Mouse (Mus musculus): ENCODE measurements around the gene Aplf.
A peak's percentile ranks its signal among the peaks of the same experiment; 100 is the strongest.

Aplf gene

DNA sequence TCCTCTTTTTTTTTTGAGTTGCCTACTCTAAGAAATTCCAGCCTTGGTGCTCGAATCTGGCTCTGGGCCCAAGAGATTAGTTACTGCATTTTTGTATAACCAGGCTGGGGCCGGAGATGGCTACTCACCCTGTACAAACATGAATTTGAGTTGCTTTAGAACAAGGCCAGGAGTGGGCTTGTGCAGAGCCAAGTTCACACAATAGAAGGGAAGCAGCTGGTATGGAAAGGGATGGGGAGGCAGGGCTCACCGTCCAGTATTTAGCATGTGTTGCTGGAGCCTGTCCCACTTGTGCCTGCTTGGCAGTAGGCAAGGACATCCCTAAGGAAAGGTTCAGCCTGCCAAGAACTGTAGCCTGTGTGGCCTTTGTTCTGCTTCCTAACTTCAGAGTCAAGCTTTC, 50.7 kb downstream of the Aplf start:
- DNase-seq: peak; percentile 43 to 55

DNA sequence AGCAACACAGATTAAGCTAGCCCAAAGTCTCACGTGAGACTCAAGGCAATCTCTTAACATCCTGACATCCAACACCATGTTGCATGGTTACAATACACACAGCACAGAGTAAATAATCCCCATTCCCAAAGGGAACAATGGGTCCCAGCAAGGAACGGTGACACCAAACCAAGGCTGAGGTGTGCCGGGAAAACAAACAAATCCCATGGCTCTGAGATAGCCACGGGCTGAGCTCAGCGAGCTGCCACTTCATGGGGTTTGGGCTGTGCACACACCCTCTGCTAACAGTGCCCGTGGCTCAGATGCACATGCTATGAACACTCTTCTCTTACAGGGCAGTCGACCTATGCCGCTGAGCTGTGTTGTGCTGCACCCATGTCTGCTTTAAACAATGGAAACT, 54.0 kb downstream of the Aplf start:
- no peak for DNase-seq

DNA sequence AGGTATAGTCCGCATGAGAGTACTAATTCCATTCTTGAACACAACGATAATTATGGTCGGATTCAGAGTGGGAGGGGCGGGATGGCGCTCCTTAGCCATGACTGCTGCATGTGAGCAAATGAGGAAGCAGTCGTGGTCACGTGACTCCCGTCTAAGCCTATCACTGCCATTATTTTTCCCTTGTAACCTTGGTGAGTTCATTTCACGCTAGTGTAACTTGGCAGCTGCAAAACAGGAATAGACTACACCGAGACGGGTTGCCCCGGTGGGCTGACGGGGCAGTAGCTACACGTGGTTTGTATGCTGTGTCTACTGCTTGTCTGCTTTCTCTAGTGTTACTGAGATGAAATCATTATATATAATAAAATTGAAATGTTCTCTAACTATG, 56.3 kb downstream of the Aplf start:
- DNase-seq: no peak

DNA sequence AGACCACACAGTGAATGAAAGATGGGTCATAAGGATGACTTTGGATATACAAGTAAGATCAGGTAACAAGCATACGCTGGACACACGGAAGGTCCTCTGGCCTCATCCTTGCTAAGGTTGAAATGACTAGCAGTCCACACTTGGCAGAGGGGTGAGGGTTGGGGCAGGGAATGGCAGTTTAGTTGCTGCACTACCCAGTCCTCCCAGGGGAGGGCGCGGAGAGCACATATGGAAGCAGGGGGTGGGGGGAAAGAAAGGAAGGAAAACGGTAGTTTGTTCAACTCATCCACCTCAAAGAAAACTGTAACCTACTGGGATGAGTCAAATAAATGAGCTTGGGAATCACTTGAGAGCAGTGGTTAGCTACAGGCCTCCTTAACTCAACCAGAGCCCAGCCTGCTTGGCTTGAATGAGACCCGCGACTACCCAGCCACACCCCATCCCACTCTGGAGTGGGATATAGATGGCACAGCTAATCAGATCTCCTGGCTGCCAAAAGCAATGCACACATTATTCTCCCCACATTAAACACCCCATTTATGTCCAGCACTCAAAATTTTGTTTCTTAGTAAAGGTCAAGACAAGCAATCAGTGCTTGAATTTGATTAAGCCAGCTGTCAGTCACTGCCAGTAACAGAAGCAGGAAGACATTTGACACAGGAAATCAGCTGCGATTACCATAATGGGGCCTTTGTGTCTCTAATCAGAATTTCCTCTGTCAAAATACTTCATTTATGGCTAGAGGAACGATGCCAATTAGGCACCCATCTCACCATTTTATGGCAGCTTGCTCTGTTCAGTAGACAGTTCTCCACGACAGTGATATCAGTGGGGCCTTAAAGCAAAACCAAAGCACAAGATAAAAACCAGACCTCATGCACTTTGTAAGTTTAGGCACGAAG, 56.9 kb downstream of the Aplf start:
- peak; percentile 80 to 83 for DNase-seq

DNA sequence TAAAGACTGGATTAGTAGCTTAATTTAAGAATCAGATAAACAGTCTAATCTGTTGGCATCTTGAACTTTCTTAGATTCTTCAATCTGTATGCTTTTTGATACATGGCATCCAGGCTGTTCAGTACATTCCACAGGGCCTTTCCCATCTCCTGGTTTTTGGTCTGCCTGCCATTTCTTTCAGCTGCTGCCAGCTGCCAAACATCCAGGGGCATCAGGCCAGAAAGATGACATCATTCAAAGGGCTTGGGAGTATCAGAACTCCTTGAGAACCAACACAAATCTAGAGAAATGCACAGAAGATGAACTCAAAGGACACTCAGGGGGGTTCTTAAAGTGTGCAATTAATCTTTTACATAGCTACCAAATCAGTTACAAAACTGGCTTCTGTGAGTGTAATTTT, 72.2 kb downstream of the Aplf start:
- DNase-seq: peak; percentile 36 to 64

DNA sequence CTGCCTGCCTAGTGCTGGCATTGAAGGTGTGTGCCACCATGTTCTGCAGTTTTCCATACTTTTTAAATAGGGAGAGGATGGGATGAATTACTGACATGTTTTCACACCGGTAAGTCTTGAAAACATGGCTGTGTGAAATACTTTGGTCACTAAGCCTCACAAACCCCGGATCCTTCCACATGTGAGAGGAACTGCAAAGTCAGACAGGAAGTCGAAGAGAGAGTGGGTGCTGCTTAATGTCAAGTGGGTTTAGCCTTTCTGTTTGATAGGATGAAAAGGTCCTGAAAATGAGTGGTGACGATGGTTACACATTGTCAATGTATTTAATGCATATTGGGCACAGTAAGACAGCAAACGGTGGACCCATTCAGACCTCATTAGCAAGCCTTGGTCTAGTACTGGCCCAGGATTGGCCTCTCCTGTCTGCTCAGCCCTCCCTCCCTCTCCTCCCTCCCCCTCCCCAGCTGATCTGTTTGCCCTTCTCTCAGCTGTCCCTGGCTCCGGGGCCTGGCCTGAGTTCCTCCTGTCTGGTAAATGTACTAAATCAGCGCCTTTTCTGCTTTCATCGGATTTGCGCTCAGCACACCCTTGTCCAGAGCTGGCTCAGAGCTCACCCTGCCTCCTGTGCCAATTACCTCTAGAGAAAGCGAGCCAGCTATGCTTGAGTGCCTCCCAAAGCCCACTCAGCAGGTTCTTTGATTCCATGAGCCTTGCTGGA, 74.7 kb downstream of the Aplf start:
- DNase-seq: peak; percentile 43 to 70

DNA sequence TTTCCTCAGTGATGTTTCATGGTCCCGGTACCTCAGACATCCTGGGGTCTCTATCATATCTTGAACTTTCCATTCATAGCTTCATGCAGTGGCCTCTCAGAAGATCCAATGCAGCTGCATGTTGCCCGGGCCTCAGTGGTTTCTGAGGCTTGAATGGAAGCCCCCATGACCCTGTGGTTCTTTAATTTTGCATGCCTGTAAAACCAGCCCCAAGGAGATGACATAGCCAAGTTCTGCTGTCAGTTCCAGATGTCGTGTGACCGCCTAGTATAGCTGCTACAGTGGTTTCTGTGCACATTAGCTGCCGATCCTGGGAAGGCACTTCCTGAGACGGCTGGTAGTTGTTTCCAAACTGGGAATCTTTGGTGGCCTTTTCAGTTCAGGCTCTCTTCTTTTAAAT, 77.8 kb downstream of the Aplf start:
- DNase-seq: no peak

DNA sequence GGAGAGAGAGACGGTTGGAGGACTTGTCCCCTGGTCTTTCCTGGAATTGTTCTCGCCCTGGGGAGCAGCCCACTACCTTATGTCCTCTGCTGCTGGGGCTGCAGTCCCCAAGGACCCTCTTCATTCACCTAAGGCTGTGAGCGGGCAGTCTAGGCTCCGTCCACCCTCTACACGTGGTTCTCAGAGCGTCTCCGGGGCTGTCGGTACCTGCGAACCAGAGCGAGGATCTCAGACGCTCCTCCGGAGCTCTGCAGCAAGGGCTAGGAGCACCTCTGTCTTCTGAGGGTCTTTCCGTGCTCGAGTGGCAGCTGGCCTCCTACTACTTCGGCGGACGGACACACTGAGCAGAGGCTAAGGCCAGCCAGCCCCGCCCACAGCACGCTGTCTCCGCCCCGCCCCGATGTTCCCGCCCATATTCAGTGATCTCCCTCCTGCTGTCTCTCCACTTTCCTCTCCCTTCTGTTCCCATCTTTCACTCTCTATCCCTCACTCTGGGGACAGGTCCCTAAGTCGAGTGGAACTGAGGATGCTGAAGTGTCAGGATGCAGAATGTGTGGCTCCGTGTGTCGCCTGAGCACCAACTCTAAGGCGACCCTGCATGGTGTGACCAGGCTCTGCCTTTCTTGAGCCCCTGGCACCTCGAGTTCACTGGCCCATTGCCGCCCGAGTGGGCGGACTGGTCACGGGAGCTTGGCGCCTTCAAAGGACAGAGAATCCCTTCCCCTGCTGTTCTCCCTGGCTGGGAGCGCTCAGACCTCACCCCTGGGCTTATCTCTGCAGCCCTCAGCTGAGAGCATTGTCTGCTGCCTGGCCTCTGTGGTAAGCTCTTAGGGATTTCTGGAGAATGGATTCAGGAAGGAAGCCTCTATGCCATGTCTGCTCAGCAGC, 81.4 kb downstream of the Aplf start, which contains the start of gene Prokr1:
Gene Prokr1 (minus strand): TSS at position 350 of the 888 bp plus-strand sequence.
- peak; percentile 79 to 82 for DNase-seq

DNA sequence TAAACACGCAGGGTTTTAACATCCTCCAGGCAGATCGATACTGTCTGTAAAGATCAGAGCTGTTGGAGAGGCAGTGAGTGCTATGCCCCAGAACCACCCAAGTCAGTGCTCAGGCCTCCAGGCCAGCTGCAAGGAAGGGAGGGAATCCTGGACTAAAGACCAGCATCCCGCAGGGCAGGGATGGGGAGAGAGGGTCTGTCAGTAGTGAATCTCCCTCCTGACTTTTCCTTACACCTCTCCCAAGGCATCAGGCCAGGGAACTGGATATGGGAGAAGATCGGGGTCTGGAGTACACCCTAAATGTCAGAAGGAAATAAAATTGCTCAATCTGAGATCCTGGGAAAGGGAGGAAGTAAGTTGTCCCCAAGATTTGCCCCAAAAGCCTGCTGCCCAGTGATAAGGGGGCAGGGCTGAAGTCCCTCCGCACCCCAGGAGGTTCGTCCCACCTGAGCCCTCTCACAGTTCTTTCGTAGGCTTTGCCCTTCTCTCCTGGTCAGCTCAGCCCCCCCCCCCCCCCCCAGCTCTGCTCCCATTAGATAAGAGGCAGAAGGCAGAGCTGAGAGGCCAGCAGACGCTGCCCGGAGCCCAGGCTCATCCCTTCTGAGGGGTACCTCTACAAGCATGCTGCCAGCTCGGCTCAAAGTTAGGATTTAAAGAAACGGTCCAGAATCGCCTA, 82.1 kb downstream of the Aplf start:
- DNase-seq: no peak

DNA sequence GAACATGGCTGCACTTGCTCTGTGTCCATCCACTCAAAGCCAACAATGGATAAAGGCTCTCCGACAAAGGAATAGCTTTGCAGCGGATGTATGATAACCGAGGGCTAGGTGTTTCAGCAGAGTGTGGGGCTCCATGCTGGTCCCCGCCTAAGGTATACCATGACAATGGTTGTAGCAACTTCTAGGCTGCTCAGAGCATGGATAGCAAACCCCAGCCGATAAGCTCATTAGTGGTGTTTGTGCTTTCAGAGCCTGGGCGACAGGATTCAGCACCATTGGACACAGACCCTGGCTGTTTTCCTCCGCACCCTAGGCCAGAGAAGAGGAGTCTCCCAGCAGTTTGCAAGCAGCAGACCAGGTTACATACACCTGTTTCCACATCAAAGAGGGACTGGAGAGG, 88.0 kb downstream of the Aplf start:
- no peak for DNase-seq

DNA sequence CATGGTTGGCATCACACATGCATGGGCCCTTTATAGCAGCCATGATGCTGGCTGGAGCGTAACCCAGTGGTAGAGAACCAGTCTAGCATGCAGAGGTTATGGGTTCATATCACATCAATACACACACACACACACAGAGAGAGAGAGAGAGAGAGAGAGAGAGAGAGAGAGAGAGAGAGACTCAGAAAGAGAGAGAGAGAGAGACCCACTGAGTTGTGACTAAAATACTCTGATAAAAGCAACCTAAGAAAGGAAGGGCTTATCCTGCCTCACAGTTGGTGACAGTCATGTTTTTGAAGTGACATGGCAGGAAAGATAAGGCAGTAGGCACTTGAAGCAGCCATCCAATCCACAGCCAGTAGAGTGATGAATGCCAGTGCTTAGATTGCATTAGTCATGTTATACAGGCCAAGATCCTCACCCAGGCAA, 88.8 kb downstream of the Aplf start:
- DNase-seq: no peak

DNA sequence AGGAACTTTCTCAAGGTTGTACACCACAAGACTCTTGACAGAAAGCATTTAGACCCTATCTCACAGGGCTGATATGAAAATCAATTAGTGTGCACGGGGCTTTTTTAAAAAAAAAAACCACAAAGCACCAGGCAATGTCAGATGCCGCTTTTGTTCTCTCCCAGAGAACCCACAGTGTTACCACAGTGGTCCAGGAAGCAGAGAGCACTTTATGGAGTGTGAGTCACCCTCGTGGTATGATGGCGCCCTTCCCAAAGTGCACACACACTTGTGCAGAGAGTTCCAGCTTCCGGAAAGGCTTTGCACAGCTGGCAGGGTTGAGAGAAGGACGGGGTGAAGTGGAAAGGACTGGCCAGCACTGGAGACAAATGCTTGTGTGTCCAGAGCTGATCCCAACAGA, 89.5 kb downstream of the Aplf start:
- peak; percentile 29 to 58 for DNase-seq

DNA sequence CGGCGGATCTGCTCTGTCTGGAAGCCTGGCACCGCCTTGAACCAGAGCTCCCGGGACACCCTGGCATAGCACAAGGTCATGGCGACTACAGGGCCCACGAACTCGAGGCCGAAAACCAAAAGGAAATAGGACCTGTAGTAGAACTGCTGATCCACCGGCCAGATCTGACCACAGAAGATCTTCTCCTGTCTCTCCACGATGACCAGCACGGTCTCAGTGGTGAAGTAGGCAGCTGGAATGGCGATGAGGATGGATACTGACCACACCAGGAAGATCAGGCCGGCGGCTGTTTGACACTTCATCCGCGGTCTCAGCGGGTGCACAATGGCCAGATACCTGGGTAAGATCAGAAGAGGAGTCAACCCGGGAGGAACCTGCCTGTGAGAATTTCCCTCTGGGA, 90.4 kb downstream of the Aplf start:
- DNase-seq: no peak

DNA sequence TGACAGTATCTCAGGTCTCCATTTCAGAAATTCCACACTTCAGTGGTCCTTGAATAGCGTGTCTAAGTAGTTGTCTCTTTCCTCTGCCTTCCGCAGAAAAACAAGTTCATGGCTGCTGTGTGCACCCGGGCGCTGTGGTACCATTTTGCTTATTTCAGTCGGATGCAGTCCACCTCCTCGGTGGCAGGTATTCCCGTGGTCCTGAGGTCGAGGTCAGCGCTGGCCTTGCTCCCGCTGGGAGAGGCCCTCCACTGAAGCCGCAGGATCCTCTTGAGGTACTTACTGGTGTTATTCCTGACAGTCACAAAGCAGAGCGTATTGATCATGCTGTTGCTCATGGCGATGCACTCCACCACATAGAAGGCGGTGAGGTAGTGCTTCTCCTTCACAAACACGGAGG, 90.9 kb downstream of the Aplf start:
- DNase-seq: no peak

Measured in kidney, postnatal 4 days (tissue).